In the genomic region with DNA sequence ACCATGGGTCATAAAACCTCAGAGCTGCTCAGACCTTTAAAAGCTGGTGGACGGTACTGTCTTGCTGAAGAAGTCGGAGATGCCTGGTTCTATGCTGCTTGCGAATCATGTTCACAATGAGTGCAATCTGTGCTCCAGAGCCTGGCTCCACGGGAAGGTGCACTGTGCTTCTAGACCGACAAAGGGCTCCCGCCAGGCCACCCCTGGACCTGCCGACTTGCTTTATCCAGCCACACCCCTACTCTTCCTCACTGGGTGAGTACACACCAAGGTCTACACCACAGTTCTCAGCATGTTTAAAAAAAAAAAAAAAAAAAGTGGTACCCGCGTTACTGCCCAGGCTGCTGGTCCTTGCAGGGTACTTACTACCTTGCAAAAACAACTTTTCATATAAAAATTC, we compare ENCODE assay signal across 15 mouse cellular contexts.
A peak's percentile ranks its signal among the peaks of the same experiment; 100 is the strongest.
DNase-seq lines count a peak whose midpoint lies in the region; ATAC-seq and TF ChIP-seq lines count a peak whose summit lies in the region.
"Had no signal": no experiment of that assay in that cellular context is flagged by ENCODE, and none has a peak within 500 bp of the region (broad histone marks: within the 10 kb centered on the region; RNA-seq: fewer than 3 reads in every experiment).

No protein-coding gene starts in this region.

- H3K4me1 ChIP-seq in kidney, embryonic 15.5 days: peaks cover 9% of the 10 kb centered on the region; the same call in 1 of the 2 replicates

- 65% methylated on average over 9 of the region's 9 CpGs for WGBS in kidney, embryonic 15.5 days

- ATAC-seq in kidney, embryonic 15.5 days (replicated peaks; ENCODE audit: low FRiP score): peak; percentile 40; the same call in 1 of the 2 replicates
- ATAC-seq: liver, postnatal 0 days had no signal

- no peak for TF ChIP-seq POLR2A in myocyte (IDR thresholded peaks at IDR 0.05; ENCODE audit: insufficient read length, low read depth)

- DNase-seq in kidney, postnatal 14 days: no peak
- peak; percentile 19 for DNase-seq in ZHBTc4 (ENCODE audit: low read depth, low spot score)
- DNase-seq in kidney, postnatal 10 days: peak; percentile 8
- DNase-seq in lung, postnatal 4 days: no peak
- DNase-seq in lung, postnatal 36 days: no peak
- DNase-seq: B cell, adult 2 months; cerebellum, adult 9-11 months; layer of hippocampus, postnatal 36 days; left cerebral cortex, postnatal 4 days; liver, postnatal 0 days; lung, postnatal 14 days; right cerebral cortex, postnatal 4 days; thymus, postnatal 4 days had no signal

- 0 out of 2 replicates have a peak overlapping the region, but pooled peaks have one; percentile 3 for H3K4me2 ChIP-seq in kidney, embryonic 15.5 days
- H3K4me2 ChIP-seq in myocyte (ENCODE audit: low read depth): peak overlapping the region; percentile 53

- H3K9me3 ChIP-seq in kidney, embryonic 15.5 days (replicated peaks): no peaks in the 10 kb centered on the region

- H3K9ac ChIP-seq in kidney, embryonic 15.5 days: no peak overlapping the region
- H3K9ac ChIP-seq: liver, postnatal 0 days had no signal

- no peak overlapping the region for H3K4me3 ChIP-seq in kidney, embryonic 15.5 days (replicated peaks)
- no peak overlapping the region for H3K4me3 ChIP-seq in myocyte

- no peak overlapping the region for H3K27ac ChIP-seq in kidney, embryonic 15.5 days

- H3K27me3 ChIP-seq in kidney, embryonic 15.5 days: no peaks in the 10 kb centered on the region
- H3K27me3 ChIP-seq in myocyte (ENCODE audit: control insufficient read depth, insufficient read depth, insufficient read length): no peaks in the 10 kb centered on the region

- no peak overlapping the region for H3ac ChIP-seq in myocyte (ENCODE audit: control insufficient read depth, insufficient read length)

- H3K36me3 ChIP-seq in kidney, embryonic 15.5 days: no peaks in the 10 kb centered on the region
- no peaks in the 10 kb centered on the region for H3K36me3 ChIP-seq in myocyte (ENCODE audit: control insufficient read depth, insufficient read depth)

- H3K79me2 ChIP-seq in myocyte (ENCODE audit: control insufficient read depth, insufficient read depth): peaks cover 20% of the 10 kb centered on the region

TF ChIP-seq in myocyte, 11 proteins besides CTCF, POLR2A, EP300 and RAD21:
- TF ChIP-seq E2F4 (IDR thresholded peaks at IDR 0.05; ENCODE audit: insufficient read depth) (no peak), MYOG (IDR thresholded peaks at IDR 0.05; ENCODE audit: control insufficient read depth in 1 of 3, insufficient read depth in 1 of 3, insufficient read length in 2 of 3, low read depth in 2 of 3) (no peak), REST (IDR thresholded peaks at IDR 0.05; ENCODE audit: insufficient read depth, insufficient read length) (no peak), MAX (IDR thresholded peaks at IDR 0.05; ENCODE audit: low read depth) (no peak), MYOD1 (IDR thresholded peaks at IDR 0.05; ENCODE audit: control insufficient read depth in 1 of 3, insufficient read length in 2 of 3, low read depth in 2 of 3) (no peak), SRF (IDR thresholded peaks at IDR 0.05; ENCODE audit: control insufficient read depth, insufficient read length, low read depth) (no peak), USF1 (IDR thresholded peaks at IDR 0.05; ENCODE audit: low read depth) (no peak)

Comparison
In these comparisons a context has a peak if more than half of its experiments do, and no peak if none do; other contexts are left out.
1. DNase-seq: peak in ZHBTc4 (single experiment) and kidney, postnatal 10 days (single experiment); none in kidney, postnatal 14 days (single experiment), lung, postnatal 4 days (0 of 2) and lung, postnatal 36 days (single experiment).